8 mouse cellular contexts compared by ENCODE assay signal in genomic region chr7:31207563-31208236, GRCm38 (mm10). TPM values are rescaled to one million over a fixed set of nuclear protein-coding genes. Genes with fewer than 3 reads are reported as not detected.
A peak's percentile ranks its signal among the peaks of the same experiment; 100 is the strongest.
DNase-seq lines count a peak whose midpoint lies in the region; ATAC-seq and TF ChIP-seq lines count a peak whose summit lies in the region.

No protein-coding gene starts in this region.

- no peaks in the 10 kb centered on the region for H3K36me3 ChIP-seq in neural tube, embryonic 11.5 days (ENCODE audit: control insufficient read depth, insufficient read depth, low read length)
- H3K36me3 ChIP-seq in liver, embryonic 12.5 days = no peaks in the 10 kb centered on the region
- H3K36me3 ChIP-seq in stomach, postnatal 0 days (ENCODE audit: control insufficient read depth, insufficient read depth, low read length) = no peaks in the 10 kb centered on the region

- peak overlapping the region; percentile 62; the same call in 1 of the 2 replicates for H3K4me3 ChIP-seq in neural tube, embryonic 11.5 days (ENCODE audit: low read depth, low read length)
- H3K4me3 ChIP-seq in liver, embryonic 12.5 days = peak overlapping the region; percentile 70
- H3K4me3 ChIP-seq in stomach, postnatal 0 days (ENCODE audit: low read depth, low read length) = peak overlapping the region; percentile 66

- H3K4me1 ChIP-seq in neural tube, embryonic 11.5 days (ENCODE audit: control insufficient read depth, insufficient read depth, low read length) = no peaks in the 10 kb centered on the region
- peaks cover 4% of the 10 kb centered on the region; the same call in 1 of the 2 replicates for H3K4me1 ChIP-seq in liver, embryonic 12.5 days
- H3K4me1 ChIP-seq in stomach, postnatal 0 days (replicated peaks; ENCODE audit: control insufficient read depth, insufficient read depth) = no peaks in the 10 kb centered on the region

- peak; percentile 52 for ATAC-seq in neural tube, embryonic 11.5 days (ENCODE audit: insufficient read depth, low FRiP score, low TSS enrichment)
- ATAC-seq in liver, embryonic 12.5 days = no peak
- ATAC-seq in stomach, postnatal 0 days (ENCODE audit: low FRiP score, low TSS enrichment) = 0 out of 2 replicates have a peak, but pooled peaks have one; percentile 8

- no peak overlapping the region for H3K4me2 ChIP-seq in neural tube, embryonic 11.5 days (ENCODE audit: low read depth)
- peak overlapping the region; percentile 72 for H3K4me2 ChIP-seq in liver, embryonic 12.5 days
- no peak overlapping the region for H3K4me2 ChIP-seq in stomach, postnatal 0 days (replicated peaks; ENCODE audit: low read depth)

- DNase-seq in cerebellum, adult 9-10 months = peak; percentile 34
- no peak for DNase-seq in cerebellum, adult 11 months
- DNase-seq in neural tube, embryonic 11.5 days (ENCODE audit: low spot score) = no peak
- DNase-seq in neural tube, embryonic 10.5 days (ENCODE audit: extremely low spot score, low spot score) = no peak
- DNase-seq in stomach, postnatal 0 days (ENCODE audit: low spot score) = no peak
- DNase-seq in spleen, adult 18-20 months = no peak
- no peak for DNase-seq in c-Kit-positive CD71-positive TER-119-positive erythroid progenitor cells, embryonic 14.5 days (ENCODE audit: low spot score)

- peaks cover 3% of the 10 kb centered on the region; the same call in 1 of the 2 replicates for H3K9me3 ChIP-seq in neural tube, embryonic 11.5 days (ENCODE audit: control insufficient read depth, low read length)
- H3K9me3 ChIP-seq in liver, embryonic 12.5 days (replicated peaks) = no peaks in the 10 kb centered on the region
- H3K9me3 ChIP-seq in stomach, postnatal 0 days (ENCODE audit: control insufficient read depth, low read length) = no peaks in the 10 kb centered on the region

- 74% methylated on average over 13 of the region's 13 CpGs for WGBS in neural tube, embryonic 11.5 days
- 53% methylated on average over 13 of the region's 13 CpGs for WGBS in liver, embryonic 12.5 days (ENCODE audit: insufficient replicate concordance)
- 67% methylated on average over 13 of the region's 13 CpGs for WGBS in stomach, postnatal 0 days

- H3K27me3 ChIP-seq in neural tube, embryonic 11.5 days (ENCODE audit: control insufficient read depth, insufficient read depth, low read length) = no peaks in the 10 kb centered on the region
- H3K27me3 ChIP-seq in liver, embryonic 12.5 days (replicated peaks) = no peaks in the 10 kb centered on the region
- H3K27me3 ChIP-seq in stomach, postnatal 0 days (ENCODE audit: control insufficient read depth, insufficient read depth, low read length) = no peaks in the 10 kb centered on the region

- TF ChIP-seq CTCF in stomach, postnatal 0 days (IDR thresholded peaks at IDR 0.05; ENCODE audit: low read depth) = no peak

- no peak for TF ChIP-seq EP300 in stomach, postnatal 0 days (optimal IDR thresholded peaks at IDR 0.05)

- H3K27ac ChIP-seq in neural tube, embryonic 11.5 days (ENCODE audit: low read depth, low read length) = no peak overlapping the region
- no peak overlapping the region for H3K27ac ChIP-seq in liver, embryonic 12.5 days
- H3K27ac ChIP-seq in stomach, postnatal 0 days (replicated peaks) = no peak overlapping the region

- H3K9ac ChIP-seq in neural tube, embryonic 11.5 days (ENCODE audit: low read length) = no peak overlapping the region
- H3K9ac ChIP-seq in liver, embryonic 12.5 days = no peak overlapping the region
- H3K9ac ChIP-seq in stomach, postnatal 0 days (ENCODE audit: low read length) = no peak overlapping the region

RNA-seq across cellular contexts. Expression of gene Gramd1a, which starts 52.0 kb away (rescaled TPM):
- polyA plus RNA-seq in neural tube, embryonic 11.5 days (2014; fragmentation: Nextera tagmentation; extraction: Ambion mirVana) = 144 and 159 TPM in 2 replicates
- 20.3 and 21.2 TPM in 2 replicates for polyA plus RNA-seq in liver, embryonic 12.5 days (2016; fragmentation: Nextera tagmentation; extraction: Ambion mirVana)
- polyA plus RNA-seq in stomach, postnatal 0 days (2015; fragmentation: Nextera tagmentation; extraction: Ambion mirVana) = 14.4 and 17.4 TPM in 2 replicates
